Mouse (Mus musculus): Measurements from ENCODE around the gene Vsx1.
A peak's percentile ranks its signal among the peaks of the same experiment; 100 is the strongest.

Vsx1 gene

GRCm38 (mm10) chr2:150689223-150689800 lies at the start of gene Vsx1:
Gene Vsx1, minus strand, starts transcription at chr2:150689360.
- no peak for DNase-seq (ENCODE audit: extremely low read depth, low read depth)

GRCm38 (mm10) chr2:150737881-150738280 lies 48.7 kb upstream of the Vsx1 start:
- no peak for DNase-seq (ENCODE audit: extremely low read depth, low read depth)

- no peak for DNase-seq (ENCODE audit: extremely low read depth, low read depth)
Measured at GRCm38 (mm10) chr2:150735756-150736576, 46.8 kb upstream of the Vsx1 start.

GRCm38 (mm10) chr2:150712167-150712674 lies 23.1 kb upstream of the Vsx1 start:
- DNase-seq (ENCODE audit: extremely low read depth, low read depth) = no peak

- DNase-seq (ENCODE audit: extremely low read depth, low read depth) = no peak
Measured at GRCm38 (mm10) chr2:150691481-150692170, 2.5 kb upstream of the Vsx1 start.

- no peak for DNase-seq (ENCODE audit: extremely low read depth, low read depth)
Measured at GRCm38 (mm10) chr2:150690216-150690615, 1.1 kb upstream of the Vsx1 start.

GRCm38 (mm10) chr2:150688541-150689186 lies 496 bp downstream of the Vsx1 start:
- DNase-seq (ENCODE audit: extremely low read depth, low read depth) = no peak

- DNase-seq (ENCODE audit: extremely low read depth, low read depth) = no peak
Measured at GRCm38 (mm10) chr2:150687871-150688540, 1.2 kb downstream of the Vsx1 start.

GRCm38 (mm10) chr2:150685389-150685788 lies 3.8 kb downstream of the Vsx1 start:
- DNase-seq (ENCODE audit: extremely low read depth, low read depth) = no peak

GRCm38 (mm10) chr2:150684451-150684850 lies 4.7 kb downstream of the Vsx1 start:
- DNase-seq (ENCODE audit: extremely low read depth, low read depth) = no peak

- DNase-seq (ENCODE audit: extremely low read depth, low read depth) = no peak
Measured at GRCm38 (mm10) chr2:150681581-150681980, 7.6 kb downstream of the Vsx1 start.

GRCm38 (mm10) chr2:150678392-150678791 lies 10.8 kb downstream of the Vsx1 start:
- DNase-seq (ENCODE audit: extremely low read depth, low read depth) = no peak

- no peak for DNase-seq (ENCODE audit: extremely low read depth, low read depth)
Measured at GRCm38 (mm10) chr2:150675525-150675924, 13.6 kb downstream of the Vsx1 start.

GRCm38 (mm10) chr2:150674900-150675299 lies 14.3 kb downstream of the Vsx1 start:
- peak; percentile 73 for DNase-seq (ENCODE audit: extremely low read depth, low read depth)

- DNase-seq (ENCODE audit: extremely low read depth, low read depth) = no peak
Measured at GRCm38 (mm10) chr2:150673929-150674328, 15.2 kb downstream of the Vsx1 start.

GRCm38 (mm10) chr2:150671609-150672290 lies 17.4 kb downstream of the Vsx1 start:
- no peak for DNase-seq (ENCODE audit: extremely low read depth, low read depth)

- no peak for DNase-seq (ENCODE audit: extremely low read depth, low read depth)
Measured at GRCm38 (mm10) chr2:150670926-150671325, 18.2 kb downstream of the Vsx1 start.

GRCm38 (mm10) chr2:150669454-150670045 lies 19.6 kb downstream of the Vsx1 start:
- DNase-seq (ENCODE audit: extremely low read depth, low read depth) = no peak

- DNase-seq (ENCODE audit: extremely low read depth, low read depth) = no peak
Measured at GRCm38 (mm10) chr2:150668956-150669355, 20.2 kb downstream of the Vsx1 start.

All from MEL-GATA-1-ER (cell line).